Mouse (Mus musculus): Measurements from ENCODE around the gene Furin.

DNA sequence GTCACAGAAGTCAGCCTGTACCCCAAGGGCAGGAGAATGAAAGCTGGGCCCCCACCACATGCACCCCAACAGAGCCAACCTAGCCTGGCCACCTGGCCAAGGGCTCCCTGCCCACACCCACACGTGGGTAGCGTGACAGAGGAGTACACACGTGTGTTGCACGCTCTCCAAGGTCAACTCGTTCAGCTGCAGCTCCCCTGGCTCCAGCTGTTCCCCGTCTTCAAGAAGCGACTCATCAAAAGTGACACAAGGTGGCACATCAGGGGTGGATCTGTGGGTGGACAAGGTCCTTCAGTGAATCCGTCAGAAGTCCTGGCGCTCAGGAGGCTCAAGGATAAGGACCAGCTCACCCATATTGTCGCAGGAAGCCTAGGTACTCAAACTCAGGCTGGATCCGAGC is 22.3 kb downstream of the Furin start:
- TF ChIP-seq POLR2A (IDR thresholded peaks at IDR 0.05; ENCODE audit: low read depth, low read length) (no peak), CTCF (IDR thresholded peaks at IDR 0.05; ENCODE audit: extremely low read depth, insufficient read length, insufficient replicate concordance, low read depth, low read length) (no peak)

Data from small intestine, adult 2 months (tissue).